Mouse (Mus musculus) gastrocnemius, postnatal 36 days (tissue): ENCODE measurements around the gene Ddx17. TPM values are rescaled to one million over a fixed set of nuclear protein-coding genes. Genes with fewer than 3 reads are reported as not detected.

ENCODE experiments used
- DNase-seq, 2 experiments: peaks; one replicate each; pipeline ENCODE4 v3.0.0; 2022
- intact Hi-C: fragments of 180-260 bp; cut with DNase I; formaldehyde crosslinking; loops from one replicate; pipeline ENCODE4 v1.15.1; 2025
- microRNA-seq, 2 experiments: library from miRNA; unstranded; fragments of <30 nt; microRNA quantifications; one replicate each; pipeline ENCODE4 v1.2.0; 2021
- total RNA-seq, 2 experiments: library from RNA; stranded (reverse); gene quantifications; 2 replicates each; pipeline ENCODE4 v1.2.3; 2021

Ddx17 gene
- total RNA-seq, 2 experiments from 2014 or later = 54.3 to 67.2 TPM

GRCm38 (mm10) chr15:79481181-79481688, 65.3 kb downstream of the Ddx17 start:
- DNase-seq = no peak
- intact Hi-C loops = no loop called here

Small RNAs within 50 kb of the gene (microRNA-seq; reads per million reads assigned to microRNA genes)
- gene Gm27903 = 0 reads per million in 2 experiments

Other genes with a start within 250 kb of the Ddx17 start
- gene Pla2g6, start 218.4 kb downstream of the Ddx17 start, total RNA-seq = 10 to 100 TPM; 15.2 to 16.1 TPM
- gene Maff, start 200.1 kb downstream of the Ddx17 start, total RNA-seq = 1 to 10 TPM; 3.4 to 4.0 TPM
- 10 to 100 TPM; 23.2 to 30.0 TPM for gene Tmem184b, start 143.2 kb downstream of the Ddx17 start, total RNA-seq
- gene Csnk1e, start 91.2 kb downstream of the Ddx17 start, total RNA-seq = 10 to 100 TPM; 46.7 to 50.7 TPM
- not detected for gene Kcnj4, start 41.5 kb downstream of the Ddx17 start, total RNA-seq
- gene Kdelr3, start 30.3 kb downstream of the Ddx17 start, total RNA-seq = 1 to 10 TPM; 4.0 to 4.3 TPM
- not detected for gene Dmc1, start 58.4 kb upstream of the Ddx17 start, total RNA-seq
- gene Fam227a, start 112.2 kb upstream of the Ddx17 start, total RNA-seq = under 1 TPM; 0.81 to 0.87 TPM
- 10 to 100 TPM; 12.1 to 14.5 TPM for gene Cby1, start 112.5 kb upstream of the Ddx17 start, total RNA-seq
- gene Tomm22, start 124.1 kb upstream of the Ddx17 start, total RNA-seq = 10 to 100 TPM; 56.5 to 60.2 TPM
- 10 to 100 TPM; 12.1 to 13.3 TPM for gene Josd1, start 141.2 kb upstream of the Ddx17 start, total RNA-seq
- gene Gtpbp1, start 144.1 kb upstream of the Ddx17 start, total RNA-seq = 10 to 100 TPM; 22.5 to 24.2 TPM
- 10 to 100 TPM; 76.2 to 86.8 TPM for gene Sun2, start 195.8 kb upstream of the Ddx17 start, total RNA-seq
- 1 to 10 TPM; 4.9 to 6.0 TPM for gene Dnal4, start 231.1 kb upstream of the Ddx17 start, total RNA-seq